Comparison of ENCODE assay signal across 8 mouse cellular contexts in genomic region chr17:23542004-23542720, GRCm38 (mm10). TPM values are rescaled to one million over a fixed set of nuclear protein-coding genes. Genes with fewer than 3 reads are reported as not detected.
DNase-seq lines count a peak whose midpoint lies in the region; ATAC-seq lines count a peak whose summit lies in the region.

No protein-coding gene starts in this region.

- no peak for ATAC-seq in heart, embryonic 16.5 days (replicated peaks; ENCODE audit: extremely low read depth, insufficient read depth, low FRiP score)

- peak overlapping the region; percentile 44 for H3K4me2 ChIP-seq in heart, embryonic 16.5 days (ENCODE audit: low read depth, low read length)

- DNase-seq in layer of hippocampus, adult 9-11 months = peak; percentile 21
- no peak for DNase-seq in layer of hippocampus, adult 9-10 months (ENCODE audit: low spot score)
- DNase-seq in midbrain, embryonic 10.5 days (ENCODE audit: low spot score) = peak; percentile 24
- no peak for DNase-seq in T-cell, adult 2 months (ENCODE audit: low spot score)
- no peak for DNase-seq in kidney, postnatal 4 days
- no peak for DNase-seq in spleen, postnatal 10 days (ENCODE audit: low spot score in 2 of 2)

- peak overlapping the region; percentile 17; the same call in 1 of the 2 replicates for H3K9ac ChIP-seq in heart, embryonic 16.5 days (ENCODE audit: low read length)

- H3K4me1 ChIP-seq in brown adipose tissue, adult 24 weeks (ENCODE audit: control insufficient read depth, insufficient read depth, insufficient read length, low read length) = peaks cover 9% of the 10 kb centered on the region; the same call in 1 of the 2 replicates
- peaks cover 9% of the 10 kb centered on the region for H3K4me1 ChIP-seq in heart, embryonic 16.5 days (ENCODE audit: control insufficient read depth, insufficient read depth, low read length)
- H3K4me1 ChIP-seq in midbrain, embryonic 10.5 days = peaks cover 40% of the 10 kb centered on the region

- no peak overlapping the region; the same call in 1 of the 2 replicates for H3K4me3 ChIP-seq in brown adipose tissue, adult 24 weeks (ENCODE audit: insufficient read depth, low read depth, low read length)
- peak overlapping the region; percentile 40 for H3K4me3 ChIP-seq in heart, embryonic 16.5 days (ENCODE audit: low read length)
- H3K4me3 ChIP-seq in midbrain, embryonic 10.5 days = peak overlapping the region; percentile 39

- no peaks in the 10 kb centered on the region for H3K9me3 ChIP-seq in heart, embryonic 16.5 days (replicated peaks; ENCODE audit: control insufficient read depth, low read length)
- H3K9me3 ChIP-seq in midbrain, embryonic 10.5 days (replicated peaks) = no peaks in the 10 kb centered on the region

- H3K36me3 ChIP-seq in heart, embryonic 16.5 days (ENCODE audit: control insufficient read depth, insufficient read depth) = no peaks in the 10 kb centered on the region
- no peaks in the 10 kb centered on the region for H3K36me3 ChIP-seq in midbrain, embryonic 10.5 days

- H3K27ac ChIP-seq in brown adipose tissue, adult 24 weeks (replicated peaks; ENCODE audit: low read depth, low read length) = peak overlapping the region; percentile 26; the same call in 1 of the 2 replicates
- no peak overlapping the region for H3K27ac ChIP-seq in heart, embryonic 16.5 days (ENCODE audit: low read length)
- 0 out of 2 replicates have a peak overlapping the region, but pooled peaks have one; percentile 23 for H3K27ac ChIP-seq in midbrain, embryonic 10.5 days (replicated peaks)

- 22% methylated on average over 12 of the region's 12 CpGs for WGBS in heart, embryonic 16.5 days
- WGBS in midbrain, embryonic 10.5 days = 12% methylated on average over 12 of the region's 12 CpGs

- H3K27me3 ChIP-seq in heart, embryonic 16.5 days (ENCODE audit: control insufficient read depth, insufficient read depth, low read length) = peaks cover 13% of the 10 kb centered on the region
- H3K27me3 ChIP-seq in midbrain, embryonic 10.5 days (ENCODE audit: low read depth, poor library complexity, severe bottlenecking) = peaks cover 56% of the 10 kb centered on the region

RNA-seq across cellular contexts. Expression of gene Zfp213, which starts 21.9 kb away (rescaled TPM):
- polyA plus RNA-seq in brown adipose tissue, adult 24 weeks (2012; ENCODE audit: insufficient read depth, insufficient read length, missing spikeins) = 3.4 and 4.6 TPM in 2 replicates
- polyA plus RNA-seq in heart, embryonic 16.5 days (2015; fragmentation: Nextera tagmentation; extraction: Ambion mirVana) = 12.9 and 14.5 TPM in 2 replicates
- polyA plus RNA-seq in midbrain, embryonic 10.5 days (2016; fragmentation: Nextera tagmentation; extraction: Ambion mirVana) = 27.5 and 28.7 TPM in 2 replicates

RNA-seq across cellular contexts. Expression of gene Zfp13, which starts 57.1 kb away (rescaled TPM):
- 1.8 and 3.7 TPM in 2 replicates for polyA plus RNA-seq in brown adipose tissue, adult 24 weeks (2012; ENCODE audit: insufficient read depth, insufficient read length, missing spikeins)
- 7.3 and 8.5 TPM in 2 replicates for polyA plus RNA-seq in heart, embryonic 16.5 days (2015; fragmentation: Nextera tagmentation; extraction: Ambion mirVana)
- polyA plus RNA-seq in midbrain, embryonic 10.5 days (2016; fragmentation: Nextera tagmentation; extraction: Ambion mirVana) = 19.8 and 25.7 TPM in 2 replicates

RNA-seq across cellular contexts. Expression of gene Zscan10, which starts 58.5 kb away (rescaled TPM):
- not detected in 2 replicates for polyA plus RNA-seq in brown adipose tissue, adult 24 weeks (2012; ENCODE audit: insufficient read depth, insufficient read length, missing spikeins)
- polyA plus RNA-seq in heart, embryonic 16.5 days (2015; fragmentation: Nextera tagmentation; extraction: Ambion mirVana) = not detected in 2 replicates
- polyA plus RNA-seq in midbrain, embryonic 10.5 days (2016; fragmentation: Nextera tagmentation; extraction: Ambion mirVana) = 0.12 and 0.19 TPM in 2 replicates

Comparison
In these comparisons a context has a peak if more than half of its experiments do, and no peak if none do; other contexts are left out.
1. DNase-seq: peak in layer of hippocampus, adult 9-11 months (single experiment) and midbrain, embryonic 10.5 days (single experiment); none in layer of hippocampus, adult 9-10 months (single experiment), T-cell, adult 2 months (single experiment), kidney, postnatal 4 days (0 of 2) and spleen, postnatal 10 days (0 of 2).